Mouse (Mus musculus) forebrain, embryonic 15.5 days (tissue): Measurements from ENCODE around the gene Dcst1. TPM values are rescaled to one million over a fixed set of nuclear protein-coding genes. Genes with fewer than 3 reads are reported as not detected.

Source experiments
- ATAC-seq: fragments of 200-750 bp; cut with Nextera tagmentation; replicated peaks from 2 replicates; pipeline ENCODE4 v1.8.0; 2017; ENCODE audit warnings: mild to moderate bottlenecking, moderate TSS enrichment, moderate library complexity
- H3K27ac ChIP-seq: fragments of 300-500 bp; sonication (generic); replicated peaks from 2 replicates; pipeline ENCODE4 v1.5.1; 2015; ENCODE audit warnings: mild to moderate bottlenecking, inconsistent platforms
- H3K27me3 ChIP-seq: fragments of 300-500 bp; sonication (generic); 2 replicates; pipeline ENCODE4 v1.6.1; 2015; ENCODE audit warnings: inconsistent platforms
- H3K36me3 ChIP-seq: fragments of 300-500 bp; sonication (generic); 2 replicates; pipeline ENCODE4 v1.6.1; 2015; ENCODE audit warnings: mild to moderate bottlenecking, inconsistent platforms
- H3K4me1 ChIP-seq: fragments of 300-500 bp; sonication (generic); 2 replicates; pipeline ENCODE4 v1.6.1; 2015; ENCODE audit warnings: inconsistent platforms
- H3K4me2 ChIP-seq: fragments of 300-500 bp; sonication (generic); replicated peaks from 2 replicates; pipeline ENCODE4 v1.6.1; 2015; ENCODE audit warnings: mild to moderate bottlenecking, inconsistent platforms
- H3K4me3 ChIP-seq: fragments of 300-500 bp; sonication (generic); 2 replicates; pipeline ENCODE4 v1.5.1; 2015; ENCODE audit warnings: mild to moderate bottlenecking, inconsistent platforms
- H3K9ac ChIP-seq: fragments of 300-500 bp; sonication (generic); replicated peaks from 2 replicates; pipeline ENCODE4 v1.6.1; 2015; ENCODE audit warnings: mild to moderate bottlenecking, inconsistent platforms
- H3K9me3 ChIP-seq: fragments of 300-500 bp; sonication (generic); 2 replicates; pipeline ENCODE4 v1.6.1; 2016; ENCODE audit warnings: inconsistent platforms
- WGBS: fragments of 180-500 bp; shearing (Covaris S2); methylation state at CpG from one replicate; pipeline ENCODE4 v1.1.7; 2015; ENCODE audit warnings: mixed read lengths; 5-methylcytosine and 5-hydroxymethylcytosine counted together
- polyA plus RNA-seq: library from polyadenylated mRNA; unstranded; fragments of >200 nt; fragmentation: Nextera tagmentation; extraction: Ambion mirVana; gene quantifications from 2 replicates; pipeline ENCODE4 v1.2.1, GENCODE M21; 2015

Dcst1 gene
- polyA plus RNA-seq, 1 experiment from 2014 or later, result 0.51 TPM

DNA sequence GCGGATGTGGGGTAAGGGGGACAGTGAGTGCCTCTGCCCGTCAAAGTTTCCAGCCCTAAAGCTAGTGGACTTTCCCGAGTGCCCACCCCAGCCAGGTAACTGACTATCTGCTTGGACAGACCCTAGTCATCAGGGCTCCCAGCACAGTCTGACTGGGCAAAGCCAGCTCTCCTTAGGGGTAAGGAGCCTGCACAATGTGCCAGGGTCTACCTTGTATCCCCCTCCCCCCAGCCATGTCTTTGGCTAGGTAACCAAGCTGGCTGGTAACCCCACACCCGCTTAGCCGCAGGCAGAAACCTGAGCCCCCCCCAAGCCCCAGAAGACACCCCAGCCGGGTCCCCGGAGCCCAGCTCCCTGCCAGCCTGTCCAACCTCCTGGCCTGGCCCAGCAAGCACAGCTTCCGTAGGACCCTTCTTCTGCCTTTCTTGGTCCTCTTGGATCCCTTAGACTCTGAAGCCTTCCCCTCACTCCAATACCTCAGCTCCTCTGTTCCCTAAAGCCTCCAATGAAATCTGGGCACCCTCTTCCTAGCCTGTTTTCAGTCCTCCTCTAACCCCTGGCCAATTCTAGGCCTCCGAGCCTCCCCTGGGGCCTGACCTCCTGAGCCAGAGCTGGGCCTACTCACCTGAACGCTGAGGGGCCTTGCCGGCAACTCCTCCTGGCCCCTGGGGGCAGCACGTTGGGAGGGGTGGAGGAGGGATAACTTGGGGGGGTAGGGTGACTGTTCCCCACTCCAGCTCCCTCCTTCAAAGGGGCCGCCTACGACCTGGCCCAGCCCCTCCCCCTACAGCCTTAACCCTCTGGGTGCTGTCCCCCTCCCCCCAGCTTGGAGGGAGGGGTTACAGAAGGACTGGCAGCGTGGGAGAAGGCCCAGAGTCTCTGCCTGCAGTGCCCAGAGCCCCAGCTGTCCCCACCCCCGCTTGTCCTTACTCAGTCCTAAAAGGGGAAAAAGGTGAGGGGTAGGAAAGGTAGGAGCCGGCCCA, 21.7 kb upstream of the Dcst1 start:
- no peaks in the 10 kb centered on the region for H3K27me3 ChIP-seq
- H3K4me1 ChIP-seq, result peaks cover 27% of the 10 kb centered on the region
- WGBS, result 54% methylated on average over 17 of the region's 17 CpGs
- no peak overlapping the region for H3K9ac ChIP-seq
- H3K4me2 ChIP-seq, result no peak overlapping the region
- H3K27ac ChIP-seq, result no peak overlapping the region
- H3K36me3 ChIP-seq, result no peaks in the 10 kb centered on the region
- no peaks in the 10 kb centered on the region for H3K9me3 ChIP-seq
- ATAC-seq, result no peak
- H3K4me3 ChIP-seq, result no peak overlapping the region

DNA sequence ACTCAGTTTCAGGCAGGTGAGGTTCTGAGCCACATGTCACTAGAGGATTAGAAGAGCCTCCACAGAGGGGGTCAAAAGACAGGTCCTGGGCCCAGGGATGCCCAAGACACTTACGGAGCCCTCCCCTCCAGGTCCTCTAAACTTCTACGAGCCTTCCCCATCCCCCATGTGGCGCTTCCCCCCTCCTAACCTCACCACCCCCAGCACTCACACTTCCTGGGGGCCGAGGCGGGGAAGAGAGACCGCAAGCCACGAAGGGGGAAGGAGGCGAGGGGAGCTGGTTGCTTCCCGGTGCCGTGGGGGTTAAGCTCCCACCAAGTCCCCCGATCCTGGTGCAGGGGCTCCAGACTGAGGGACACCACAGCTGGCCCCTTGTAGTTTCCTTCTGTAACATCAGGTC, 20.4 kb upstream of the Dcst1 start:
- WGBS, result 46% methylated on average over 11 of the region's 11 CpGs
- no peak overlapping the region for H3K4me2 ChIP-seq
- no peaks in the 10 kb centered on the region for H3K36me3 ChIP-seq
- no peak for ATAC-seq
- no peaks in the 10 kb centered on the region for H3K9me3 ChIP-seq
- H3K9ac ChIP-seq, result no peak overlapping the region
- H3K4me3 ChIP-seq, result no peak overlapping the region
- H3K27ac ChIP-seq, result no peak overlapping the region
- no peaks in the 10 kb centered on the region for H3K27me3 ChIP-seq
- peaks cover 15% of the 10 kb centered on the region for H3K4me1 ChIP-seq

DNA sequence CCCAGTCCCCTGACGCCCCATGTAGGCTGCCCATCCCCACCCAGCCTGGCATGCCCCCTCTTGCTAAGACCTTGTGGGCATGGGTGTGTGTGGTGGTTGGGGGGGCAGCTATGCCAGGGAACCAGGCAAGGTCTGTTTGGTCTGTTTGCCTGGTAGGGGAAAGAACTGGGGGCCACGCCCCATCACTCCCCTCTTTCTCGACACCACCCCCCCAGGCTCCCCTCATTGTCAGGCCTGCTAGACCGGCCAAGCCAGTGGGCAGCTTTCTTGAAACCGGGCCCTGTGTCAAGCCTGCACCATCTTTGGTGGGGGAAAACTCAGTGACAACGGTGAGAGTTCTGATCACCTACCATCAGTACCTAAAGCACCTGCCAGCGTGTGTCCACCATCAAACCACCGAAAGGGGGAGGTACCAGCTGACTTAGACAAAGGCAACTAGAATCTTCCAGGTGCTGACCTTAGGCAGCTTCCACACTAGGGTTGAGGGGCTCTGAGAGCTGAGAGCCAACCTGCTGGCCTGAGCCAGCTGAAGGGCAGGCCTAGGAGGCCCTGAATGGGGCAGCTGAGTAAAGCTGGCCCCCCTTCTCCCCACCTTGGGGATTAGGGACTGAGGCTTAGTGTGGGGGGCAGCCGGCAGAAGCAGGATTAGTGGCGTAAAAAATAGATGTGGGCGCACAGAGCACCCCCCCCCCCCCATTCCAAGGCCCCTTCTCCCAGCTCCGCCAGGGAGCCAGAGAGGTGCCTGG, 19.5 kb upstream of the Dcst1 start:
- Histone ChIP-seq H3K27me3 (no peaks in the 10 kb centered on the region), H3K4me2 (no peak overlapping the region), H3K9ac (no peak overlapping the region), H3K9me3 (no peaks in the 10 kb centered on the region), H3K4me1 (peaks cover 11% of the 10 kb centered on the region), H3K36me3 (no peaks in the 10 kb centered on the region), H3K4me3 (no peak overlapping the region), H3K27ac (no peak overlapping the region)
- 49% methylated on average over 12 of the region's 12 CpGs for WGBS
- ATAC-seq, result no peak

DNA sequence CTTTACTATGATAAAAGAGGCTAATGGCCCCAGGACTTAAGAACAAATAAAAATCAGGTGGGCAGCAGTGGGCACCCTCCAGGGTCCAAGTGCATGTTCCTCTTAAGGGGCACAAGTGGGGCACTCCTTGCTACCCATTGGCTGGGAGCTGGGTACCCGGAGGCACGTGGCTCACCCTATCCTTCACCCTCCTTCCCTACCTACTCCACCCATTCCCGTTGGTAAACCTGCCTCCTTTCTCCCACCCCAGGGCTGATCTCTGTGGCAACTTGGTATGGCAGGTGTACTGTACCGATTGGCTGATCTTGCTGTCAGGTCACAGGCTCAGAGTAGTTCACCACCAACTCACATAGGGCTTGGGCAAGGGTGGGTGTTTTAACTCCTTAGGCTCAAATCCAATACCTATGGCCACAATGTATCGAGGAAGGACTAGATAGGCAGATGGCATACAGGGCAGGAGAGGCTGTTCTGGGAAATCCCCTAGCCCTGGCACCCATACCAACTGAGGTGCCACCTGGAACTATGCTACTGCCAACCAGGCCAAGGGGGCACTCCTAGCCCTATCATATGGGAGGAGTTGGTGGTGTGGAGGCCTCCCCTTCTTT, 18.7 kb upstream of the Dcst1 start:
- H3K9ac ChIP-seq, result no peak overlapping the region
- ATAC-seq, result no peak
- H3K4me3 ChIP-seq, result no peak overlapping the region
- no peak overlapping the region for H3K27ac ChIP-seq
- WGBS, result 83% methylated on average over 5 of the region's 5 CpGs
- peaks cover 14% of the 10 kb centered on the region for H3K4me1 ChIP-seq
- no peaks in the 10 kb centered on the region for H3K9me3 ChIP-seq
- no peaks in the 10 kb centered on the region for H3K36me3 ChIP-seq
- H3K4me2 ChIP-seq, result no peak overlapping the region
- H3K27me3 ChIP-seq, result no peaks in the 10 kb centered on the region

DNA sequence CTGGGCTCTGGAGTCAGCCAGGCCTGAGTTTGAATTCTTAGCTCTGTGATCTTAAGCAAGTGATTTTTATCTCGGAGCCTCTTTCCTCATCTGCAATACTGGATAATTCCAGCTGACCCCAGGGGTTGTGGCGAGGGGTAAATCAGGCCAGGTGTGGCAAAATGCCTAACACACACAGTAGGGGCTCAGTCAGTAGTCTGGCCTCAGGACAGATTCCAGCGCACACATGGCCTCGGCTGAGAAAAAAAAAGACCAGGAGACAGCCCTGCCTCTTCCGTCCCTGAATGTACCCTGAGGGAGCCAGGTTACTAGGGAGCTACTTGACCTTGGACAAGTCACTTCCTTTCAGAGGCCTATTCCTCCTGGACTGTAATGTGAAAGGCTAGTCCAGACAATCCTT, 17.9 kb upstream of the Dcst1 start:
- H3K36me3 ChIP-seq, result no peaks in the 10 kb centered on the region
- WGBS, result 90% methylated on average over 5 of the region's 5 CpGs
- no peak overlapping the region for H3K9ac ChIP-seq
- H3K27ac ChIP-seq, result no peak overlapping the region
- H3K9me3 ChIP-seq, result no peaks in the 10 kb centered on the region
- no peak overlapping the region for H3K4me2 ChIP-seq
- H3K4me3 ChIP-seq, result no peak overlapping the region
- H3K27me3 ChIP-seq, result no peaks in the 10 kb centered on the region
- no peak for ATAC-seq
- peaks cover 16% of the 10 kb centered on the region for H3K4me1 ChIP-seq

DNA sequence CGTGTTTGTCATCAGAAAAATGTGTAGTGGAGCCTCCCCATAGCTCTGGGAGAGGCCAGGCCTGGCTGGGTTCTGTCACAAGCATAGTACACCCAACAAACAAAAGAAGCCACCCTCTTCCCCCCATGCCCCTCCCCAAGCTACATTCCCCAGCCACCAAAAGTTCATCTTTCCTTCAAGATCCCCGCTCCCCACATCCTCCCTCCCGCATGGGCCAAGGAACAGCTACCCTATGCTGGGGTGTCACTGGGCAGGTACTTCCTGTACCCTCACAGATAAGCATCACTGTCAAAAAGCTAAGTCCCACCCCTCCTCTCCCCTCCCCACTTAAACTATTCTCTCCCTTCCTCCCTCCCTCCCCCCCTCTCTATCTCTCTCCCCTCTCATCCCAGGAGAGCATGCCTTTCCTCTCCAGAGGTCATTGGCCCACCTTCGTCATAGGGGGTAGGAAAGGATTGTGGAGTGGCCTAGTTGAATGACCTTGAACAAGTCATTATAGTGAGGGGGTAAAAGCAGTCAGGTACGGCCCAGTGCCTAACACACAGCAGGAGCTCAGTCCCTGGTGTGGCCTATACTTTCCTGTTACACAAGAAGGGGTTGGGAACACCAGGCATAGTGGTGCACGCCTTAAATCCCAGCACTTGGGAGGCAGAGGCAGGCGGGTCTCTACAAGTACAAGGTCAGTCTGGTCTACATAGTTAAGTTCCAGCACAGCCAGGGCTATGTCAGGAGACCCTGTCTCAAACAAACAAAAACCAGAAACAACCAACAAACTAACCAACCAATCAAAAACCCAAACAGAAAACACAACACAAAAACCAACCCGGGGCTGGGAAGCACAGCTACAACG, 17.2 kb upstream of the Dcst1 start:
- Histone ChIP-seq H3K4me2 (no peak overlapping the region), H3K27me3 (no peaks in the 10 kb centered on the region), H3K27ac (no peak overlapping the region), H3K4me1 (peaks cover 14% of the 10 kb centered on the region), H3K36me3 (no peaks in the 10 kb centered on the region), H3K4me3 (no peak overlapping the region), H3K9ac (no peak overlapping the region), H3K9me3 (no peaks in the 10 kb centered on the region)
- 81% methylated on average over 9 of the region's 9 CpGs for whole genome bisulfite sequencing
- ATAC-seq, result no peak

DNA sequence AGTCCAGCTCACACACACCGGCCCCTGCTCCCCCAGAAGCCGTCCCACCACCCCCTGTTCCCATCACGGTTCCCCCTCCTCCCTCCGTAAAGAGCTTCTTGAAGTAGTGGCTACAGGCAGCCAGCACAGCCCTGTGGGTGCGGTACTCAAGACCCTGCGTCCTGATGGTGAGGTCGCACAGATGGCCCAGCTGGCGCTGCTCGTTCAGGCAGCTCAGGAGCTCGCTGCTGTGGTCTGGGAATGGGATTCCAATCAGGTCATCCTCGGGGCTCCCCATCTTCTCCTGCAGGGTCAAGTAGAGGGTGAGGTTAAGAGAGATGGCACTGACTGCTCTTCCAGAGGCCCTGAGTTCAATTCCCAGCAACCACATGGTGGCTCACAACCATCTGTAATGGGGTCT, 16.2 kb upstream of the Dcst1 start:
- Histone ChIP-seq H3K4me3 (no peak overlapping the region), H3K9me3 (no peaks in the 10 kb centered on the region), H3K36me3 (no peaks in the 10 kb centered on the region), H3K4me1 (peaks cover 14% of the 10 kb centered on the region), H3K9ac (no peak overlapping the region), H3K4me2 (no peak overlapping the region), H3K27ac (no peak overlapping the region), H3K27me3 (no peaks in the 10 kb centered on the region)
- ATAC-seq, result no peak
- WGBS, result 85% methylated on average over 11 of the region's 11 CpGs

DNA sequence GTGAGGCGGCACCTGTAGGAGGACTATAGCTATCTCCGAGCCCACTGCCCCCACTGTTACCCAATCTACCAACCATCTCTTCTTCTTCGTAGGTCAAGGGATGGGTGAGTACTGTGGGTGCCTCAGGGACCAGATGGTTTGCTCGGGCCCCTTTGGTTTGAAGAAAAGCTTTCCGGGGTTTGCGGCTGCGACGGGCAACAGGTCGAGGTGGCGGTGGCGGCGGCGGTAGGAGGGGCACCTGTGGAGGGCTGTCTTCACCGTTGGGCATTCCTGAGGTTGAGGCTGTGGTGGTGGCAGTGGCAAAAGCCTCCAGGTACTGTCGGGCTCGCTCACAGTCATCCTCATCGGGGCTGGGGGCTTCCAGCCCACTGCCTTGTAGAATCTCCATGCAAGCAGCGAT, 15.7 kb upstream of the Dcst1 start:
- H3K27me3 ChIP-seq, result no peaks in the 10 kb centered on the region
- H3K9me3 ChIP-seq, result no peaks in the 10 kb centered on the region
- H3K4me2 ChIP-seq, result no peak overlapping the region
- no peak overlapping the region for H3K9ac ChIP-seq
- no peak for ATAC-seq
- 96% methylated on average over 18 of the region's 18 CpGs for WGBS
- H3K36me3 ChIP-seq, result no peaks in the 10 kb centered on the region
- H3K27ac ChIP-seq, result no peak overlapping the region
- peaks cover 14% of the 10 kb centered on the region for H3K4me1 ChIP-seq
- H3K4me3 ChIP-seq, result no peak overlapping the region

DNA sequence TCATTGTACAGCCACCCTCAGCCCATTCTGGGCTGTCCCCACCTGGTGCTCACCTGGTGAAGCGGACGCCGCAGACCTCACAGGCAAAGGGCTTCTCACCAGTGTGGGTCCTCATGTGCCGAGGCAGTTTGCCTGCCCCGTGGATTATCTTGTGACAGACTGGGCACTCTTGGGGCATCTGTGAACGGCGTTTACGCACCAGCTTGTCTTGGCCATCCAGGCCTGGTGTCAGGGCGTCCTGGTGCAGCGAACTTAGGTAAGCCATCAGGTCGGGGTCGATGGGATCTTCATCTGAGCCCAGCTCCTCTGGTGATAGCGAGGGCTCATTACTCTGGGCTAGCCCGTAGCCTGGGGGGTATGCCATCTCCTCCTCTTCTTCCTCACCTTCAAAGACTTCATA, 15.2 kb upstream of the Dcst1 start:
- no peak for ATAC-seq
- WGBS, result 92% methylated on average over 14 of the region's 14 CpGs
- Histone ChIP-seq H3K4me2 (no peak overlapping the region), H3K36me3 (no peaks in the 10 kb centered on the region), H3K9me3 (no peaks in the 10 kb centered on the region), H3K9ac (no peak overlapping the region), H3K4me1 (peaks cover 14% of the 10 kb centered on the region), H3K4me3 (no peak overlapping the region), H3K27me3 (no peaks in the 10 kb centered on the region), H3K27ac (no peak overlapping the region)

DNA sequence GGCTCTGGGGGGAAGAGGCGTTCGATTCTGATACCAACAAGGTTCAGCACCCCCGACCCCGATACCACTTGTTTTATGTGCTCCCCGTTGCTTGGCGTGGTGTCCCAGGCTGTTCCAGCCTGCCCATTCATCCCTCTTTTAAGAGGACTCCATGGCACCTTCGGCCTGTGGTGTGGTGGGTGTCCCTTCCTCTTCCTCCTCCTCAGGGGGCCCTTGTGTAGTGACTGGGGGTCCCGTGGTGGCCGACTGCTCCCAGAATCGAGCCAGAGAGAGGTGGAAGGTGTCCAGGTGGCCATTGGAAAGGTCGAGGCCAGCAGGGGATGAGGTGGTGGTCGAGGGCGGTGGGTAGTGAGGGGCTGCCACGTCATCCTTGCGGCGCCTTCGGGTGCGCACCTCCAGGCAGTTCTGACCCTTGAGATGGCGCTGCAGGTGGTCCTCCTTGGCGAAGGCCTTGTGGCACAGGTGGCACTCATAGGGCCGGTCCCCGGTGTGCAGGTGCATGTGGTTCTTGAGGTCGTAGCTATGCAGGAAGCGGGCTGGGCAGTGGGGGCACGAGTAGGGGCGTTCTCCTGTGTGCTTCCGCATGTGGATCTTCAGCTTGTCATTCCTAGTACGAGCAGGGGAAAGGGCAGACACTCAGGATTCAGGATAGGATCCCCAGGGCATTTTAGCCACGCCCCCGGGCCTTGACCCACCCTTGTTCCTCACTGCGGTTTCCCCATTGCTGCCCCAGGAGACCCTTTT, 14.5 kb upstream of the Dcst1 start:
- 89% methylated on average over 31 of the region's 31 CpGs for WGBS
- no peak for ATAC-seq
- Histone ChIP-seq H3K36me3 (no peaks in the 10 kb centered on the region), H3K9me3 (no peaks in the 10 kb centered on the region), H3K9ac (no peak overlapping the region), H3K4me2 (no peak overlapping the region), H3K27me3 (no peaks in the 10 kb centered on the region), H3K4me1 (peaks cover 14% of the 10 kb centered on the region), H3K4me3 (no peak overlapping the region), H3K27ac (no peak overlapping the region)
